Mouse (Mus musculus): ENCODE data around the gene Ldlrap1. TPM values are rescaled to one million over a fixed set of nuclear protein-coding genes. Genes with fewer than 3 reads are reported as not detected.

Gene Ldlrap1
- total and polyA plus RNA-seq, 2 experiments from 2014 or later: 9.4 to 12.3 TPM

GRCm38 (mm10) chr4:134721076-134721475 is 46.7 kb downstream of the Ldlrap1 start:
- no peak overlapping the region for H3K9ac ChIP-seq (replicated peaks; ENCODE audit: low read depth, low read length)
- H3K27ac ChIP-seq (ENCODE audit: low read depth): no peak overlapping the region
- 84% methylated on average over 6 of the region's 6 CpGs for WGBS
- no peaks in the 10 kb centered on the region for H3K36me3 ChIP-seq (replicated peaks; ENCODE audit: control insufficient read depth, insufficient read depth, low read length)
- DNase-seq (ENCODE audit: low spot score) (no peak), ATAC-seq (ENCODE audit: insufficient read depth, low read depth) (no peak)
- 0 out of 2 replicates have a peak, but pooled peaks cover 6% of the 10 kb centered on the region for H3K4me1 ChIP-seq (ENCODE audit: control insufficient read depth, insufficient read depth)
- no peak overlapping the region for H3K4me3 ChIP-seq (ENCODE audit: low read depth, low read length)
- H3K27me3 ChIP-seq (ENCODE audit: control insufficient read depth, insufficient read depth, low read length): no peaks in the 10 kb centered on the region
- H3K4me2 ChIP-seq (ENCODE audit: low read depth, low read length): no peak overlapping the region
- H3K9me3 ChIP-seq (replicated peaks; ENCODE audit: control insufficient read depth, low read length): no peaks in the 10 kb centered on the region
- TF ChIP-seq CTCF (IDR thresholded peaks at IDR 0.05; ENCODE audit: low read depth): no peak
- no peak for TF ChIP-seq EP300 (IDR thresholded peaks at IDR 0.05; ENCODE audit: low read depth)

GRCm38 (mm10) chr4:134720371-134720770 is 47.5 kb downstream of the Ldlrap1 start:
- WGBS: 55% methylated on average over 3 of the region's 3 CpGs
- H3K9me3 ChIP-seq (replicated peaks; ENCODE audit: control insufficient read depth, low read length): no peaks in the 10 kb centered on the region
- DNase-seq (ENCODE audit: low spot score) (no peak), ATAC-seq (ENCODE audit: insufficient read depth, low read depth) (no peak)
- H3K9ac ChIP-seq (replicated peaks; ENCODE audit: low read depth, low read length): no peak overlapping the region
- H3K4me3 ChIP-seq (ENCODE audit: low read depth, low read length): no peak overlapping the region
- 0 out of 2 replicates have a peak, but pooled peaks cover 6% of the 10 kb centered on the region for H3K4me1 ChIP-seq (ENCODE audit: control insufficient read depth, insufficient read depth)
- no peak overlapping the region for H3K4me2 ChIP-seq (ENCODE audit: low read depth, low read length)
- no peaks in the 10 kb centered on the region for H3K36me3 ChIP-seq (replicated peaks; ENCODE audit: control insufficient read depth, insufficient read depth, low read length)
- H3K27me3 ChIP-seq (ENCODE audit: control insufficient read depth, insufficient read depth, low read length): no peaks in the 10 kb centered on the region
- no peak for TF ChIP-seq EP300 (IDR thresholded peaks at IDR 0.05; ENCODE audit: low read depth)
- TF ChIP-seq CTCF (IDR thresholded peaks at IDR 0.05; ENCODE audit: low read depth): no peak
- no peak overlapping the region for H3K27ac ChIP-seq (ENCODE audit: low read depth)

- no peak overlapping the region for H3K4me3 ChIP-seq (ENCODE audit: low read depth, low read length)
- no peak overlapping the region for H3K4me2 ChIP-seq (ENCODE audit: low read depth, low read length)
- no peak for DNase-seq (ENCODE audit: low spot score)
- TF ChIP-seq CTCF (IDR thresholded peaks at IDR 0.05; ENCODE audit: low read depth): no peak
- no peak for TF ChIP-seq EP300 (IDR thresholded peaks at IDR 0.05; ENCODE audit: low read depth)
- no peak overlapping the region for H3K27ac ChIP-seq (ENCODE audit: low read depth)
- H3K36me3 ChIP-seq (replicated peaks; ENCODE audit: control insufficient read depth, insufficient read depth, low read length): no peaks in the 10 kb centered on the region
- no peaks in the 10 kb centered on the region for H3K4me1 ChIP-seq (ENCODE audit: control insufficient read depth, insufficient read depth)
- no peaks in the 10 kb centered on the region for H3K27me3 ChIP-seq (ENCODE audit: control insufficient read depth, insufficient read depth, low read length)
- WGBS: 39% methylated on average over 8 of the region's 8 CpGs
- no peak overlapping the region for H3K9ac ChIP-seq (replicated peaks; ENCODE audit: low read depth, low read length)
- no peak for ATAC-seq (ENCODE audit: insufficient read depth, low read depth)
- H3K9me3 ChIP-seq (replicated peaks; ENCODE audit: control insufficient read depth, low read length): no peaks in the 10 kb centered on the region
Measured at GRCm38 (mm10) chr4:134719489-134719888, 48.3 kb downstream of the Ldlrap1 start.

GRCm38 (mm10) chr4:134713937-134714336 is 53.9 kb downstream of the Ldlrap1 start:
- H3K4me2 ChIP-seq (ENCODE audit: low read depth, low read length): no peak overlapping the region

GRCm38 (mm10) chr4:134705311-134705710 is 62.5 kb downstream of the Ldlrap1 start:
- H3K4me1 ChIP-seq (ENCODE audit: control insufficient read depth, insufficient read depth): peaks cover 4% of the 10 kb centered on the region; the same call in 1 of the 2 replicates
- H3K9ac ChIP-seq (replicated peaks; ENCODE audit: low read depth, low read length): no peak overlapping the region
- H3K27ac ChIP-seq (ENCODE audit: low read depth): no peak overlapping the region
- H3K9me3 ChIP-seq (replicated peaks; ENCODE audit: control insufficient read depth, low read length): no peaks in the 10 kb centered on the region
- no peaks in the 10 kb centered on the region for H3K27me3 ChIP-seq (ENCODE audit: control insufficient read depth, insufficient read depth, low read length)
- no peak overlapping the region for H3K4me2 ChIP-seq (ENCODE audit: low read depth, low read length)
- TF ChIP-seq EP300 (IDR thresholded peaks at IDR 0.05; ENCODE audit: low read depth): no peak
- no peak for TF ChIP-seq CTCF (IDR thresholded peaks at IDR 0.05; ENCODE audit: low read depth)
- H3K36me3 ChIP-seq (replicated peaks; ENCODE audit: control insufficient read depth, insufficient read depth, low read length): no peaks in the 10 kb centered on the region
- WGBS: 67% methylated on average over 5 of the region's 5 CpGs
- ATAC-seq (ENCODE audit: insufficient read depth, low read depth) (no peak), DNase-seq (ENCODE audit: low spot score) (no peak)
- H3K4me3 ChIP-seq (ENCODE audit: low read depth, low read length): no peak overlapping the region

More at GRCm38 (mm10) chr4:134713937-134714336, 53.9 kb downstream of the Ldlrap1 start:
- no peak overlapping the region for H3K4me3 ChIP-seq (ENCODE audit: low read depth, low read length)
- ATAC-seq (ENCODE audit: insufficient read depth, low read depth) (peak; percentile 90), DNase-seq (ENCODE audit: low spot score) (peak; percentile 87)
- H3K9me3 ChIP-seq (replicated peaks; ENCODE audit: control insufficient read depth, low read length): no peaks in the 10 kb centered on the region
- no peaks in the 10 kb centered on the region for H3K36me3 ChIP-seq (replicated peaks; ENCODE audit: control insufficient read depth, insufficient read depth, low read length)
- H3K27ac ChIP-seq (ENCODE audit: low read depth): no peak overlapping the region
- H3K27me3 ChIP-seq (ENCODE audit: control insufficient read depth, insufficient read depth, low read length): no peaks in the 10 kb centered on the region
- TF ChIP-seq CTCF (IDR thresholded peaks at IDR 0.05; ENCODE audit: low read depth) (peak; percentile 84), EP300 (IDR thresholded peaks at IDR 0.05; ENCODE audit: low read depth) (no peak)
- no peak overlapping the region for H3K9ac ChIP-seq (replicated peaks; ENCODE audit: low read depth, low read length)
- WGBS: 4% methylated on average over 8 of the region's 8 CpGs
- H3K4me1 ChIP-seq (ENCODE audit: control insufficient read depth, insufficient read depth): no peaks in the 10 kb centered on the region

GRCm38 (mm10) chr4:134704590-134704989 is 63.2 kb downstream of the Ldlrap1 start:
- Histone ChIP-seq H3K36me3 (replicated peaks; ENCODE audit: control insufficient read depth, insufficient read depth, low read length) (no peaks in the 10 kb centered on the region), H3K9ac (replicated peaks; ENCODE audit: low read depth, low read length) (no peak overlapping the region), H3K9me3 (replicated peaks; ENCODE audit: control insufficient read depth, low read length) (no peaks in the 10 kb centered on the region), H3K4me3 (ENCODE audit: low read depth, low read length) (peak overlapping the region; percentile 62), H3K27me3 (ENCODE audit: control insufficient read depth, insufficient read depth, low read length) (no peaks in the 10 kb centered on the region), H3K27ac (ENCODE audit: low read depth) (no peak overlapping the region), H3K4me2 (ENCODE audit: low read depth, low read length) (peak overlapping the region; percentile 90), H3K4me1 (ENCODE audit: control insufficient read depth, insufficient read depth) (peaks cover 4% of the 10 kb centered on the region; the same call in 1 of the 2 replicates)
- TF ChIP-seq EP300 (IDR thresholded peaks at IDR 0.05; ENCODE audit: low read depth) (no peak), CTCF (IDR thresholded peaks at IDR 0.05; ENCODE audit: low read depth) (no peak)
- ATAC-seq (ENCODE audit: insufficient read depth, low read depth): no peak
- DNase-seq (ENCODE audit: low spot score): no peak
- WGBS: 2% methylated on average over 21 of the region's 21 CpGs

All from heart, postnatal 0 days (tissue).